Mouse (Mus musculus) thymus, adult 18-20 months (tissue): ENCODE measurements around the gene Fam19a1.
"Not testable (repeated sequence)": the region's sequence is repeated elsewhere in the genome, so short reads cannot be mapped to it uniquely, and the experiment has no call there.

Experiments used
- DNase-seq, 2 experiments: peaks; one replicate each; pipeline ENCODE4 v3.0.0; 2022; ENCODE audit warnings: mixed read lengths in 2 of 2

Gene Fam19a1

DNA sequence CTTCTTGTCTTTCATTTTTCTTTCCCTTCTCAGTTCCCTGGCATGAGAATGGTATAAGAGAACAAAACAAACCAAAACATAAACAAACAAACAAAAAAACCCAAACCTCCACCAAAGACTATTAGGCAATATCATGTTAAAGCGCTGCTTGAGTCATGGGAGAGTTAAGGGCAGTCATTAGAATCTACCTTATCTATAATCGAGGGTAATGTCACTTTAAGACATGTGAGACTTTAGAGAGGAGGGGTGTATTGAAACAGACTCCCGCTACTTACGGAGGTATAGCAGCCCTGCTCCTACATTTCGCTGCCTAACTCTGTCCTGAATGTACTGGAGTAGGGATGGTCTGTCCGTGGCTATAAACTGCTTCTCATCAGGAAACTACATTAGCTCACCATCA lies at the start of gene Fam19a1:
Gene Fam19a1 (plus strand): TSS at position 301 of the 400 bp plus-strand sequence.
- no peak for DNase-seq

- DNase-seq, result no peak
These were observed 41.9 kb upstream of the Fam19a1 start for GRCm38 (mm10) chr6:96071080-96071479.

GRCm38 (mm10) chr6:96071567-96071966 lies 41.4 kb upstream of the Fam19a1 start:
- DNase-seq, result no peak

DNA sequence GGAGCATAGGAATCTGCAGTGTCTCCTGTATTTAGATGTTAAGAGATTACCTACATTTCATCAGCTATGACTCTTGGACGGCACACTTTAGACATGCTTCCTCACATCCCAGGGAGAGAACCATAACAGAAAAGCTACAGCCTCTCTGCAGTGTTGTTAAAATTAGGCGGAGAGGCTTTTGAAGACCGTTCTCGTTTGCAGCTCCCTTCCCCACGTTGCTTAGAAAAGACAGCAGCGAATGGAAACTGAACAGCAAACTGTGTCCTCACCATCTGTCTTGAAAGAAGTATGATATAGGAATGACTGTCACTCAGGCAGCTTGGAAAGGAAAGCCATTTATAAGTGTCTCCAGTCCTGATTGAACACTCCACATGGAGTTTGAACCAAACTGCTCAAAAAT lies 23.0 kb upstream of the Fam19a1 start:
- no peak for DNase-seq

- no peak for DNase-seq
These were observed 19.2 kb upstream of the Fam19a1 start for GRCm38 (mm10) chr6:96093716-96094115.

- no peak for DNase-seq
These were observed 14.7 kb upstream of the Fam19a1 start for GRCm38 (mm10) chr6:96098225-96098624.

- no peak for DNase-seq
These were observed 1.3 kb upstream of the Fam19a1 start for GRCm38 (mm10) chr6:96111656-96112055.

GRCm38 (mm10) chr6:96114151-96114550 lies 1.2 kb downstream of the Fam19a1 start:
- DNase-seq, result no peak

GRCm38 (mm10) chr6:96116148-96116533 lies 3.2 kb downstream of the Fam19a1 start:
- DNase-seq, result no peak

DNA sequence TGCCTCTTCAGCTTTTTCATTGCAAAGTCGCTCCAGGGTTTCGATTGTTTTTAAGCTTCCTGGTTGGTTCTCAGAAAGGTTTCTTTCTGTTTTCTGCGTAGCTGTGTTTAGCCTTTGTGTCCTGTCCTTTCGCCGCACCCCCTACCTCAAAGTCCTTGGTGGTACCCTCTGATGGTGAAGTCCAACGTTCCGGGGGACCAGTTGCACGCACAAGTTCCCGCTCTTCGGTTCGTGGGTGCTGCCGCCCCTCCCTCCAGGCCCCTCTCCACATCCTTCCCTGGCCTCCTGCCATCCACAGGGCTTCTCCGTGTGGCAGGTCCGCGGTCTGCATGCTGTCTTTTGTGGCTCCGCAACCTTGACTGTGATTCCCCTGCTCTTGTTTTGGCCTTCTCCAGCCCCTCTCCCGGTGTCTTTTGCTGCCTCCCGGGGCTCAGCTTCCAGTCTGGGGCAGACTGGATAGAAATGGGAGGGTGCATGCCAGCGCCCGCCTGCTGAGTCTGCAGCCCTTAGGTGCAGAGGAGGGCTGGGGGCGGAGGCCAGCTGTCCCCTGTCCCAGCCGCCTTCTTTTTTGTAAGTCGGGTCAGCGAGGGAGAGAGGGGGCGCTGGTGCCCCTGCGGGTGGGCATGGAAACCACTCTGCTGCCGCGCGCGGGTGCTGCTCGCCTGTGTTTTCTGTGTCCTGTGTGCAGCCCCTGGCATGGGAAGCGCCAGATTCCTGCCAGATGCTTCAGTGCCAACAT lies 3.7 kb downstream of the Fam19a1 start:
- DNase-seq, result no peak

DNA sequence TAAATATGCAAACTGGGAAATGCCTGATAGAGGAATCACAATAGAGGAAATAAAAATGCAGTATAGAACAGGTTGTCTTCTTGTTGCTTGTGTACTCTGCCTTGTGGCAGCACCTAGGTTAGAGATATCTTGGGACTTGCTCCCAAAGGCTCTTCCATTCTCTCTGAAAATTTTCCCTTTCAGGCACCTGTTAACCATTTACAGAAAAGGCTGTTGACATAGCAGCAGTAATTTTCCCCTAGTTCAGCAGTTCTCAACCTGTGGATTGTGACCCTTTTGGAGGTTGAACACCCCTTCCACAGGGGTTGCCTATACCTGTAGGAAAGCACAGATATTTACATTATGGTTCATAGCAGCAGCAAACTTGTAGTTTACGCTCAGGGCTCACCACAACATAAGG lies 30.4 kb downstream of the Fam19a1 start:
- no peak for DNase-seq

GRCm38 (mm10) chr6:96165403-96165802 lies 52.4 kb downstream of the Fam19a1 start:
- no peak for DNase-seq

GRCm38 (mm10) chr6:96165818-96166379 lies 52.9 kb downstream of the Fam19a1 start, which contains the start of gene 1700123L14Rik:
Gene 1700123L14Rik, minus strand, starts transcription at chr6:96166243.
- DNase-seq, result no peak

GRCm38 (mm10) chr6:96167031-96167430 lies 54.1 kb downstream of the Fam19a1 start:
- no peak for DNase-seq

DNA sequence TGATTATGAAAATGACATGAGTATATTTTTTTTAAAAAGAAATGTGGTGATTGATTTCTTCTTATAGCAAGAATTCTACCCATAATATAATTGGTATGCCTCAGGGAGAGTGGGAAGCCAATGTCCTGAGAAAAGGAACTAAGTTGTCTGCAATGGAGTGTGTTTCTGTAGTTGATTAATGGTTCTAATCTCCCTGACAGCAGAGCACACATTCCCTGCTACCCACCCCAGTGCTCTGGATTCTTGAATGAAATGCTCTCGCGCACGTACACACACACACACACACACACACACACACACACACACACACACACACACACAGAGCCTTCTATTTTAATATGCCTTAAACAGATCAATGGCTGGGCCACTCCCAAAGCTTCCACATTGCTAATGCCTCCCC lies 60.7 kb downstream of the Fam19a1 start:
- no peak for DNase-seq

GRCm38 (mm10) chr6:96178530-96178929 lies 65.6 kb downstream of the Fam19a1 start:
- no peak for DNase-seq

DNA sequence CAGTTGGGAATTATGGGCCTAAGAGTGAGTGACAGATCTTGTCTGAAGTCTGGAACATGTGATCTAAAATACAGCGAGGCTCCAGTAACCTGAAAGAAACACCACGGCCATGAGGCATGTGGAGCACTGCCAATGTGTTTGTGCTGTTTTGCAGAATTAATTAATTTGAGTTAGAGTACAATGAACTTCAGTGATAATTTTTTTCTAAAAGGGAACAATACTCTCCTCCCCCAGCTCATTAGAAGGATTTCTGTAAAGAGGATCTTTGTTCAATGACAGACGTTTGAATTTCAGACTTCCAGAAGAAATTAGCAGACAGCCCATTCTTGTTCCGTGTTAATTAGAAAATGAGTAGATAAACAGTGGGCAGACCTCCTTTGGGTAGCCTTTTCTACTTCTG lies 70.4 kb downstream of the Fam19a1 start:
- no peak for DNase-seq

GRCm38 (mm10) chr6:96186517-96186916 lies 73.6 kb downstream of the Fam19a1 start:
- no peak for DNase-seq

- DNase-seq, result not testable (repeated sequence)
These were observed 86.0 kb downstream of the Fam19a1 start for GRCm38 (mm10) chr6:96198991-96199390.

GRCm38 (mm10) chr6:96205395-96205794 lies 92.4 kb downstream of the Fam19a1 start:
- DNase-seq, result no peak

DNA sequence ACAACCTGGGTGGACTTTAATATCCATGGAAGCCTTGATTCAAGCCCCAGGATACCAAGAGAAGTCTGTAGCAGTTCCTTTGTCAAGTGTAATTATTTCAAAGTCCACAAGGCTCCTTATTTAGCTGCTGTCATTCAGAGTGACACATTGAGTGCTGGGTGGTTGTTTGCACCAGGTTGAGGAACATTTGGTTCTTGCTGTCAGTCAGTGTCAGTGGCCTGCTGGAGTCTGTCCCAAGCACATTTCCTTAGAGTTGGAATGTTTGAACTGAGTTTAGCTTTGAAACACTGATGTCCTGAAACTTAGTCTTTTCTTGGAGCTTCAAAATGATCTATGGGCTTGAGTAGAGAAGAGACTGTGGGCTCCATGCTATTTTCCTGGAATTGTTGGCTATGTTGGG lies 121.9 kb downstream of the Fam19a1 start:
- DNase-seq, result no peak

DNA sequence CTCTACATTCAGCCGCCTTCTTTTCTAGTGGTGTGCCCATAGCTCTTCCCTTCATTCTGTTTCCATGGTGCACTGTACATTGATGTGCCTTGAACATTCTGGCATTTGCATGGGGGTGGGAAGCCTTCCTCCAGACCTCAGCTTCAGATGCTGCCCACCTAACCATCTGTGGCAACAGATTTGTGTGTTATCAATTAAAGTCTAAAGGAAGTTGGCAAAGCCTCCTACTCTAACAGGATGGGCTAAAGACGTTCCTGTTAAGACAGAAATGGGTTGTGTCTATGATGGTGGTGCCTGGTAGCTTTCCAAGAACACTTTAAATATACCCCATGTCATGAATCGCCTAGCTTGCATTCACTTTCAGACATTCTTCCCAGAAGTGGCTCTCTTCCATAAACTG lies 131.4 kb downstream of the Fam19a1 start:
- no peak for DNase-seq

DNA sequence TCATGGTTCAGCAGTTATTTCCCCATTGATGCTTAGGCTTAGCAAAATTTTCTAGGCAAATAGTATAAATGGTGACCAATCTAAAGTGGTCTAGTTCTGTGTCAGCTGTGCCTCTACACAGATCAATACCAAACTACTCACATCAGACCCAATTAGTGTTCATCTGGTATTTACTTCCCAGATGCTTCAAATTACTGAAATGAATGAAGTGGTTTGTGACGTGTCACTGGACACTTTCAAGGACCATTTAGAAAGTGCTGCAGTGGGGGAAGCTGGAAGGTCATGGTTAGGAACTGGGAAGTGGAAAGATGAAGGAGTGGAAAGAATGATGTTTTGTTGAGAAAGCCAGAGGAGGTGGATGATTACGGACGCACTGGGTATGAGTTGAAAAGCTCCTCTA lies 139.0 kb downstream of the Fam19a1 start:
- no peak for DNase-seq

DNA sequence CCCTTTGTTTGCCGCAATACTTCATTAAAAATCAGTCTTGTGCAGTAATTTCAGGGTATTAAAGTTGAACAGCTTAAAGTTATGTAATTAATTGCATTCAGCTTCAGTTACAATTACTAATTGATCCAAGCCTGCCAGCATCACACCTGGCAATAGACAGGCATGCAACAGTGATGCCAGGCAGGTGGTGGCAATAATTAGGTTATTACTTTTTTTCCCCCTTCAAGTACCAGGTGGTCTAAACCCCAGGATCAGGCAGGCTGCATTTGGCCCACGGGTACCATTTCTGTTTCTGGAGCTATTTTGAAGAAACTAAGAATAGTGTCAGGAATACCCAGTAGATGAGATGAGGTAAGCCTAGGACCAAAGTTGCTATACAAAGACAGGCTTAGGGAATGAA lies 141.9 kb downstream of the Fam19a1 start:
- no peak for DNase-seq

DNA sequence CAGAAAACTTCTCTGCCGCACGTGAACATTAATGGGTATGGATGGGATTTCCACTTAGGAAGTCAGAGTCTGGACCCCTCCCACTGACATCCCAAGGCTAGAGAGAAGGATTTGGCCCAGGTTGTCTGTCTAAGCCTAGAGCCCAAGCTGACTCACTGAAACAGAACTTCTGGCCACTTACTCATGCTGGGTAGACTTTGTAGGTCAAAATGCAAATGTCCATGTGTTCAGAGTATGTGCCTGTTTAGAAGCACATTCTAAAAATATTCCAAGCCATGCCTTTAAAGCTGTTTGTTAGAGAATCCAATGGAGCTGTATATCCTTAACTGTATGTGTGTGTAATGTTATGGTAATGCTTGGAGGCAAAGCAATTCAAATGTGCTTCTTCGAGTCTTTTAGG lies 145.7 kb downstream of the Fam19a1 start:
- DNase-seq, result no peak
